ENCODE assay signal across 21 mouse cellular contexts in genomic region chr8:122760116-122760515, GRCm38 (mm10). TPM values are rescaled to one million over a fixed set of nuclear protein-coding genes. Genes with fewer than 3 reads are reported as not detected.
DNase-seq lines count a peak whose midpoint lies in the region; ATAC-seq and TF ChIP-seq lines count a peak whose summit lies in the region.
"Had no signal": no experiment of that assay in that cellular context is flagged by ENCODE, and none has a peak within 500 bp of the region (broad histone marks: within the 10 kb centered on the region; RNA-seq: fewer than 3 reads in every experiment).

No protein-coding gene starts in this region.

- peaks cover 2% of the 10 kb centered on the region; the same call in 1 of the 2 replicates for H3K27me3 ChIP-seq in liver, embryonic 14.5 days (ENCODE audit: control insufficient read depth, insufficient read depth, low read length)
- H3K27me3 ChIP-seq in liver, embryonic 11.5 days (replicated peaks; ENCODE audit: control insufficient read depth, insufficient read depth, low read length), result peaks cover 7% of the 10 kb centered on the region; the same call in 1 of the 2 replicates
- no peaks in the 10 kb centered on the region for H3K27me3 ChIP-seq in thymus, adult 2 months (ENCODE audit: control insufficient read depth, insufficient read depth, low read length)
- H3K27me3 ChIP-seq in heart, embryonic 10.5 days (ENCODE audit: insufficient read depth, poor library complexity, severe bottlenecking), result peaks cover 25% of the 10 kb centered on the region
- H3K27me3 ChIP-seq: intestine, embryonic 15.5 days had no signal

- H3K9ac ChIP-seq in liver, embryonic 14.5 days (replicated peaks), result no peak overlapping the region
- H3K9ac ChIP-seq in liver, embryonic 11.5 days (ENCODE audit: low read depth, low read length), result no peak overlapping the region
- H3K9ac ChIP-seq: heart, embryonic 15.5 days; intestine, embryonic 15.5 days had no signal

- DNase-seq in liver, embryonic 14.5 days (ENCODE audit: low read depth in 3 of 3, low spot score in 3 of 3), result no peak
- no peak for DNase-seq in liver, embryonic 11.5 days (ENCODE audit: low spot score)
- DNase-seq in thymus, postnatal 4 days, result peak; percentile 37
- DNase-seq in thymus, adult 2 months, result no peak
- no peak for DNase-seq in layer of hippocampus, postnatal 10 days (ENCODE audit: low spot score in 2 of 2)
- no peak for DNase-seq in heart, embryonic 10.5 days (ENCODE audit: low spot score)
- DNase-seq: adrenal gland, adult 2 months; adrenal gland, postnatal 25 days; B cell, adult 2 months; cerebellum, adult 18-20 months; cerebellum, adult 9-11 months; gastrocnemius, postnatal 10 days; heart, adult 18-20 months; heart, postnatal 14 days had no signal

- no peaks in the 10 kb centered on the region for H3K36me3 ChIP-seq in liver, embryonic 14.5 days (replicated peaks; ENCODE audit: control insufficient read depth, insufficient read depth, low read depth)
- H3K36me3 ChIP-seq in liver, embryonic 11.5 days (ENCODE audit: control insufficient read depth, insufficient read depth, low read length), result no peaks in the 10 kb centered on the region
- H3K36me3 ChIP-seq in thymus, adult 2 months (ENCODE audit: control insufficient read depth, insufficient read depth, low read length), result no peaks in the 10 kb centered on the region
- no peaks in the 10 kb centered on the region for H3K36me3 ChIP-seq in heart, embryonic 10.5 days
- H3K36me3 ChIP-seq: embryonic facial prominence, embryonic 10.5 days; heart, embryonic 15.5 days; intestine, embryonic 15.5 days had no signal

- TF ChIP-seq POLR2A in thymus, adult 2 months (IDR thresholded peaks at IDR 0.05; ENCODE audit: control insufficient read depth, extremely low read depth, insufficient read depth, low read length, poor library complexity), result no peak

- no peak for TF ChIP-seq EP300 in liver, embryonic 14.5 days (IDR thresholded peaks at IDR 0.05; ENCODE audit: low read depth)

- WGBS in liver, embryonic 14.5 days (ENCODE audit: insufficient replicate concordance), result 41% methylated on average over 7 of the region's 7 CpGs
- 70% methylated on average over 7 of the region's 7 CpGs for WGBS in liver, embryonic 11.5 days
- 64% methylated on average over 7 of the region's 7 CpGs for WGBS in thymus, adult 2 months
- 78% methylated on average over 7 of the region's 7 CpGs for WGBS in heart, embryonic 10.5 days

- no peak for TF ChIP-seq CTCF in liver, embryonic 14.5 days (IDR thresholded peaks at IDR 0.05; ENCODE audit: low read depth)
- TF ChIP-seq CTCF in thymus, adult 2 months (IDR thresholded peaks at IDR 0.05; ENCODE audit: borderline replicate concordance, control insufficient read depth, extremely low read depth, insufficient read depth, low read length, poor library complexity), result no peak

- H3K4me3 ChIP-seq in liver, embryonic 14.5 days (ENCODE audit: insufficient read depth in 1 of 2, low read depth in 2 of 2, low read length in 2 of 2), result no peak overlapping the region
- no peak overlapping the region for H3K4me3 ChIP-seq in liver, embryonic 11.5 days (ENCODE audit: low read depth, low read length)
- H3K4me3 ChIP-seq in thymus, adult 2 months (ENCODE audit: control insufficient read depth, insufficient read depth, low read length), result no peak overlapping the region
- no peak overlapping the region for H3K4me3 ChIP-seq in heart, embryonic 10.5 days
- H3K4me3 ChIP-seq: embryonic facial prominence, embryonic 10.5 days; heart, embryonic 15.5 days; intestine, embryonic 15.5 days had no signal

- 0 out of 2 replicates have a peak, but pooled peaks have one; percentile 10 for ATAC-seq in liver, embryonic 14.5 days (ENCODE audit: insufficient read depth)
- ATAC-seq in liver, embryonic 11.5 days (replicated peaks; ENCODE audit: low FRiP score), result no peak
- ATAC-seq in megakaryocyte progenitor cell, adult 5-6 weeks (replicated peaks; ENCODE audit: poor library complexity), result peak; percentile 16; the same call in 1 of the 2 replicates
- ATAC-seq: forebrain, embryonic 14.5 days; hindbrain, embryonic 16.5 days; intestine, embryonic 15.5 days had no signal

- H3K4me1 ChIP-seq in liver, embryonic 14.5 days (replicated peaks; ENCODE audit: control insufficient read depth in 2 of 2, insufficient read depth in 2 of 2, low read length in 1 of 2), result peaks cover 0 to 11% of the 10 kb centered on the region in 2 experiments; a peak in 2 of 4 replicates
- peaks cover 15% of the 10 kb centered on the region for H3K4me1 ChIP-seq in liver, embryonic 11.5 days (replicated peaks; ENCODE audit: control insufficient read depth, insufficient read depth, low read length)
- peaks cover 37% of the 10 kb centered on the region for H3K4me1 ChIP-seq in thymus, adult 2 months (replicated peaks; ENCODE audit: control insufficient read depth, insufficient read depth, low read length)
- H3K4me1 ChIP-seq in heart, embryonic 10.5 days, result peaks cover 14% of the 10 kb centered on the region
- H3K4me1 ChIP-seq: embryonic facial prominence, embryonic 10.5 days; intestine, embryonic 15.5 days had no signal

- H3K9me3 ChIP-seq in liver, embryonic 14.5 days (ENCODE audit: control insufficient read depth, low read length), result no peaks in the 10 kb centered on the region
- H3K9me3 ChIP-seq in liver, embryonic 11.5 days (ENCODE audit: control insufficient read depth, low read length), result no peaks in the 10 kb centered on the region
- no peaks in the 10 kb centered on the region for H3K9me3 ChIP-seq in heart, embryonic 10.5 days
- H3K9me3 ChIP-seq: embryonic facial prominence, embryonic 10.5 days; heart, embryonic 15.5 days; intestine, embryonic 15.5 days had no signal

- H3K4me2 ChIP-seq in liver, embryonic 14.5 days (ENCODE audit: low read depth), result no peak overlapping the region
- no peak overlapping the region for H3K4me2 ChIP-seq in liver, embryonic 11.5 days
- H3K4me2 ChIP-seq: heart, embryonic 11.5 days; heart, embryonic 15.5 days; intestine, embryonic 15.5 days had no signal

- H3K27ac ChIP-seq in liver, embryonic 14.5 days, result no peak overlapping the region
- H3K27ac ChIP-seq in liver, embryonic 11.5 days (ENCODE audit: low read depth, low read length), result no peak overlapping the region
- no peak overlapping the region for H3K27ac ChIP-seq in thymus, adult 2 months (ENCODE audit: control insufficient read depth, insufficient read depth, low read length)
- no peak overlapping the region for H3K27ac ChIP-seq in heart, embryonic 10.5 days
- H3K27ac ChIP-seq: embryonic facial prominence, embryonic 10.5 days; heart, embryonic 15.5 days; intestine, embryonic 15.5 days had no signal

RNA-seq across cellular contexts. Expression of gene Acsf3, which starts 15.2 kb away (rescaled TPM):
- polyA plus RNA-seq in liver, embryonic 14.5 days (2012; rRNA removed), result 4.9 and 5.4 TPM in 2 replicates
- polyA plus RNA-seq in liver, embryonic 14.5 days (2014; fragmentation: Nextera tagmentation; extraction: Ambion mirVana), result 5.7 and 6.6 TPM in 2 replicates
- polyA plus RNA-seq in liver, embryonic 11.5 days (2014; fragmentation: Nextera tagmentation; extraction: Ambion mirVana), result 16.6 and 18.8 TPM in 2 replicates
- polyA plus RNA-seq in thymus, adult 2 months (2012; rRNA removed), result 17.5 and 19.6 TPM in 2 replicates
- 4.5 and 5.5 TPM in 2 replicates for total RNA-seq in megakaryocyte progenitor cell, adult 5-6 weeks (2015)
- 5.7 and 6.6 TPM in 2 replicates for total RNA-seq in megakaryocyte progenitor cell, adult 5-6 weeks (2017)
- 10 to 100 TPM; 15.7 to 16.3 TPM for total RNA-seq in layer of hippocampus, postnatal 10 days (2021)
- polyA plus RNA-seq in heart, embryonic 10.5 days (2016; fragmentation: Nextera tagmentation; extraction: Ambion mirVana), result 17.3 and 19.8 TPM in 2 replicates
